Mouse (Mus musculus): Measurements from ENCODE around the gene Zbtb7b.

- TF ChIP-seq POLR2A (IDR thresholded peaks at IDR 0.05; ENCODE audit: low read depth, low read length) (no peak), CTCF (conservative IDR thresholded peaks at IDR 0.05; ENCODE audit: insufficient read depth, insufficient read length, low read depth, low read length) (no peak)
Measured at GRCm38 (mm10) chr3:89330948-89331347, 63.6 kb downstream of the Zbtb7b start.
